Mouse (Mus musculus): ENCODE data around the gene Tmem129. TPM values are rescaled to one million over a fixed set of nuclear protein-coding genes. Genes with fewer than 3 reads are reported as not detected.

Gene Tmem129
- polyA plus RNA-seq, 2 experiments: 17.4 to 19.4 TPM

DNA sequence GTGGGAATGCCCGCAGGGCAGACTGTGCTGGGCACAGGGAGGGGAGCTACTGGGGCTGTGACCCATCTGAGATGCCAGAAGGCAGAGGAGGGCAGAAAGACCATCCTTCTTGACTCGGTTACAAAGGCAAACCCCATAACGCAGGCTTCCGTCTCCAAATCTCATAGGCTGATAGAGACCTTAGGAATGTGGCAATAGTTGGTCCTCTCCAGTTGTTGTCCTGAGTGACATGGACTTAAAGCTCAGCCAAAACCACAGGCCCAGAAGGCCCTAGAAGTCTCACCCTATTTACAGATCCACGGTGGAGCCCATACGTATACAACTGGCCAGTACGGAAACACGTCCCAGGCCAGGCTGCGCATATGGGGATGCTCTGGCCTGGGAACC, 36.2 kb upstream of the Tmem129 start:
- TF ChIP-seq EP300 (IDR thresholded peaks at IDR 0.05; ENCODE audit: low read depth) (no peak), CTCF (IDR thresholded peaks at IDR 0.05; ENCODE audit: low read depth) (no peak)
- ATAC-seq (ENCODE audit: insufficient read depth): no peak; the same call in 1 of the 2 replicates
- peaks cover 0 to 5% of the 10 kb centered on the region in 2 experiments; a peak in 2 of 4 replicates for H3K4me1 ChIP-seq (replicated peaks; ENCODE audit: control insufficient read depth in 2 of 2, insufficient read depth in 2 of 2, low read length in 1 of 2)
- DNase-seq (ENCODE audit: low read depth in 3 of 3, low spot score in 3 of 3): no peak
- H3K27me3 ChIP-seq (ENCODE audit: control insufficient read depth, insufficient read depth, low read length): peaks cover 28% of the 10 kb centered on the region
- no peaks in the 10 kb centered on the region for H3K9me3 ChIP-seq (ENCODE audit: control insufficient read depth, low read length)
- H3K36me3 ChIP-seq (replicated peaks; ENCODE audit: control insufficient read depth, insufficient read depth, low read depth): no peaks in the 10 kb centered on the region
- no peak overlapping the region for H3K9ac ChIP-seq (replicated peaks)
- 74% methylated on average over 9 of the region's 9 CpGs for WGBS (ENCODE audit: insufficient replicate concordance)
- no peak overlapping the region for H3K4me2 ChIP-seq (ENCODE audit: low read depth)
- no peak overlapping the region for H3K27ac ChIP-seq
- H3K4me3 ChIP-seq (ENCODE audit: insufficient read depth in 1 of 2, low read depth in 2 of 2, low read length in 2 of 2): no peak overlapping the region

DNA sequence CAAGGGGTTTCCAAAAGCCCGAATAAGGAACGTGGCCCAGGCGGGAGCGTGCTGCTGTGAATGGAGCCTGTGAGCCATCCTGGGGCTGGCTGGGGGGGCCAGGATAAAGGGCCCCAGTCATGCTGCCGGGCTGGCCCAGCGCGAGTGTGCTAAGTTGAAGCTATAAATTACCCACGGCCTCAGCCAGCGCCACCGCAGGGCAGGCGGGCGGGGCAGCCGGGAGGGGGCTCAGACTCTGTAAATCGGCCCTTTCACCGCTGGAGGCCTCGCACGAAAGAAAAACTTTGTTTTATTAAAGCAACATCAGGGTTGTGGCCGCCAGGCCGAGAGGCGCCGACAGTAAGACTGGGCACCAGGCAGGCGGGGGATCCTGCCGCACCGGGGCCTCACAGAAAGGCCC, 34.2 kb upstream of the Tmem129 start:
- TF ChIP-seq CTCF (IDR thresholded peaks at IDR 0.05; ENCODE audit: low read depth): no peak
- Histone ChIP-seq H3K27me3 (ENCODE audit: control insufficient read depth, insufficient read depth, low read length) (peaks cover 28% of the 10 kb centered on the region), H3K4me1 (replicated peaks; ENCODE audit: control insufficient read depth in 2 of 2, insufficient read depth in 2 of 2, low read length in 1 of 2) (peaks cover 0 to 14% of the 10 kb centered on the region in 2 experiments; a peak in 2 of 4 replicates), H3K4me2 (ENCODE audit: low read depth) (no peak overlapping the region), H3K36me3 (replicated peaks; ENCODE audit: control insufficient read depth, insufficient read depth, low read depth) (no peaks in the 10 kb centered on the region), H3K9me3 (ENCODE audit: control insufficient read depth, low read length) (no peaks in the 10 kb centered on the region), H3K4me3 (ENCODE audit: insufficient read depth in 1 of 2, low read depth in 2 of 2, low read length in 2 of 2) (no peak overlapping the region), H3K27ac (no peak overlapping the region), H3K9ac (replicated peaks) (no peak overlapping the region)
- ATAC-seq (ENCODE audit: insufficient read depth): no peak
- WGBS (ENCODE audit: insufficient replicate concordance): 13% methylated on average over 24 of the region's 24 CpGs
- no peak for DNase-seq (ENCODE audit: low read depth in 3 of 3, low spot score in 3 of 3)

DNA sequence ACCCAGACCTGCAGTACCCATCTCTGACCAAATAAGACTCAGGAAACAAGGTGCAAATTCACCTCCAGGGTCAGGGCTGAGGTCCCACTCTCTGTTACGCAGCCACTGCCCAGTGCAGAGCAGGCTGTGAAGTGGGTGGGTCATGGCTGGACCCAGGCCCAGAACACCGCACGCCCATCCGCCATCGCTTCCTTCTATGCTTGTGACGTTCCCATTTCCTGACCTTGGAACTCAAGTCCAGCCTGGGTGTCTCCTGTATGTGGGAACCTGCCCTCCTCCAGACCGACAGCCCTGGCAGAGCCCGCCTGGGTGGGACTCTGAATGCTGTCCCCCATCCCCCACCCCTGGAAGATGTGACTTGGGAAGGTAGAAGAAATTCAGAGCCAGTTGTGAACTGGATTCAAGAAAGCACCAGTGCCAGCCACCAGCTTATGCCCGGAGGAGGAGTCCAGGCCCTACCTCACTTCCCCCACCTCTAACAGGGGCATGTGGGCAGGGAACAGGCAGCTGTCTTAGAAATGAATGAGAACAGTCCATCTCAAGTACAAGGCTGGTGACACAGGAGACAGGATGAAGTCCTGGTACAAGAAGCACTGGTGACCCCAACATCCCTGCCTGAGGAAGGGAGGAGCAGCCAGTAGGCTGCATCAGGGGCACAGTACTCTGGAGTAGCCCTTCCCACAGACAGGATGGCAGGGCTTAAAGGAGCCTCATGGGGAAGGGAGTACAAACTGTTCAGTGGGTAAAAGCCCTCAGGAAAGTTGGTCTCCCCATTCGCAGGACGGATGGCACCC, 31.8 kb upstream of the Tmem129 start:
- Histone ChIP-seq H3K4me2 (ENCODE audit: low read depth) (no peak overlapping the region), H3K27ac (no peak overlapping the region), H3K9me3 (ENCODE audit: control insufficient read depth, low read length) (no peaks in the 10 kb centered on the region), H3K4me3 (ENCODE audit: insufficient read depth in 1 of 2, low read depth in 2 of 2, low read length in 2 of 2) (no peak overlapping the region), H3K4me1 (replicated peaks; ENCODE audit: control insufficient read depth in 2 of 2, insufficient read depth in 2 of 2, low read length in 1 of 2) (peaks cover 0 to 21% of the 10 kb centered on the region in 2 experiments; a peak in 2 of 4 replicates), H3K27me3 (ENCODE audit: control insufficient read depth, insufficient read depth, low read length) (peaks cover 11% of the 10 kb centered on the region), H3K9ac (replicated peaks) (no peak overlapping the region), H3K36me3 (replicated peaks; ENCODE audit: control insufficient read depth, insufficient read depth, low read depth) (no peaks in the 10 kb centered on the region)
- TF ChIP-seq CTCF (IDR thresholded peaks at IDR 0.05; ENCODE audit: low read depth) (no peak), EP300 (IDR thresholded peaks at IDR 0.05; ENCODE audit: low read depth) (no peak)
- ATAC-seq (ENCODE audit: insufficient read depth) (no peak), DNase-seq (ENCODE audit: low read depth in 3 of 3, low spot score in 3 of 3) (no peak)
- WGBS (ENCODE audit: insufficient replicate concordance): 78% methylated on average over 11 of the region's 11 CpGs

DNA sequence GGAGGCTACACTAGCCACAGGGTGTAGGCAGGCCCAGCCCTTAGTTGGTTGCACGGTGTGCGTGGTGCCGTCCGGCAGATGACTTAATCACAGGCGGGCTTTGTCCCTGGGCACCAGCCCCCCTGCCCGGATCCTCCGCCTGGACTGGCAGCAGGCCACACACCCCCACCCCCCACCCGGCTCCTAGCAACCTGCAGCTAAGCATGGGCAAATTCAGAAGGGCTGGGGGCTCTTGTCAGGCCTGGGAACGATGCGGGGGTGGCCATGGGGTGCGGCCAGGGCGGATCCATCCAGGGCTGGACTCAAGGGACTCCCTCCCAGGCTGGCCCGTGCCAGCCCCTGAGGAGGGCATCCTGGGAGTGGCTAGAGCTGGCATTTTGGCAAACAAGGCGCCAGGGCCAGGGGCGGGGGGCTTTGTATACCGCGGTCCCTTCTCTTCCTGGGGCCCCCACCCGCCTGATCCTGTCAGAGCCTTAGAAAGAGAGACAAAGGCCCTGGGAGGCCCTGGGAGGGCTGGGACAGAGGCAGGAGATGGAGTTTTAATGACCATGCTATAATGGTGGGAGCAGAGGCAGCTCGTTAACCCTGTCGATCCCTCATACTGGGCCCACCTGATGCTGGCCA, 31.1 kb upstream of the Tmem129 start:
- WGBS (ENCODE audit: insufficient replicate concordance): 69% methylated on average over 20 of the region's 20 CpGs
- TF ChIP-seq CTCF (IDR thresholded peaks at IDR 0.05; ENCODE audit: low read depth) (no peak), EP300 (IDR thresholded peaks at IDR 0.05; ENCODE audit: low read depth) (no peak)
- peaks cover 6% of the 10 kb centered on the region for H3K27me3 ChIP-seq (ENCODE audit: control insufficient read depth, insufficient read depth, low read length)
- H3K4me2 ChIP-seq (ENCODE audit: low read depth): no peak overlapping the region
- H3K9ac ChIP-seq (replicated peaks): no peak overlapping the region
- no peak overlapping the region for H3K4me3 ChIP-seq (ENCODE audit: insufficient read depth in 1 of 2, low read depth in 2 of 2, low read length in 2 of 2)
- H3K4me1 ChIP-seq (replicated peaks; ENCODE audit: control insufficient read depth in 2 of 2, insufficient read depth in 2 of 2, low read length in 1 of 2): peaks cover 0 to 19% of the 10 kb centered on the region in 2 experiments; a peak in 1 of 4 replicates
- ATAC-seq (ENCODE audit: insufficient read depth) (no peak), DNase-seq (ENCODE audit: low read depth in 3 of 3, low spot score in 3 of 3) (no peak)
- H3K36me3 ChIP-seq (replicated peaks; ENCODE audit: control insufficient read depth, insufficient read depth, low read depth): no peaks in the 10 kb centered on the region
- H3K9me3 ChIP-seq (ENCODE audit: control insufficient read depth, low read length): no peaks in the 10 kb centered on the region
- no peak overlapping the region for H3K27ac ChIP-seq
